Mouse (Mus musculus): ENCODE data around the gene Acyp2.

Gene Acyp2

GRCm38 (mm10) chr11:30483286-30483685 lies 166.1 kb downstream of the Acyp2 start:
- TF ChIP-seq GATA4 (IDR thresholded peaks at IDR 0.05; ENCODE audit: insufficient replicate concordance, low read length) = no peak

GRCm38 (mm10) chr11:30471751-30472593 lies 177.4 kb downstream of the Acyp2 start, which contains the start of gene 4930505A04Rik:
4930505A04Rik (minus strand) TSS chr11:30471827.
- no peak for TF ChIP-seq GATA4 (IDR thresholded peaks at IDR 0.05; ENCODE audit: insufficient replicate concordance, low read length)

DNA sequence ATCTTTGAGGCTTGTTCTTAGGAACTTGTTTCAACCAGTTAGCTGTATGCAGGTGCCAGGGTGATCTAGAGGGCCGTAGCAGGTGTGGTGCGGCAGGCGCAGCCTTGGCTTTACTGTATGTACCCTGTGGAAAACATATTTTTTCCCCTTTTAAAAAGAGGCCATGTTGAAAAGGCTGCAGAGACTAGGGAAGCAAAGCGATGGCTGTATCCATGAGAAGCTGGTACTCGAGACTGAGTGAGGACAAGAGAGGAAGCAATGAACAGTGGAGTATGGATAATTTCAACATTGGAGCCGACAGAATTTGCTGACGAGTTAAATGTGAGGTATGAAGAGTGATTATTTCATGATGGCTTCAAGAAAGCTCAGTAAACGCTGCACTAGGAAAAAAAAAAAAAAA lies 178.2 kb downstream of the Acyp2 start:
- TF ChIP-seq GATA4 (IDR thresholded peaks at IDR 0.05; ENCODE audit: insufficient replicate concordance, low read length) = no peak

All from liver, adult (tissue).